Mouse (Mus musculus): ENCODE results near the gene Trit1. TPM values are rescaled to one million over a fixed set of nuclear protein-coding genes. Genes with fewer than 3 reads are reported as not detected.

Gene Trit1
- polyA plus RNA-seq, 1 experiment from 2014 or later = 21.6 TPM

DNA sequence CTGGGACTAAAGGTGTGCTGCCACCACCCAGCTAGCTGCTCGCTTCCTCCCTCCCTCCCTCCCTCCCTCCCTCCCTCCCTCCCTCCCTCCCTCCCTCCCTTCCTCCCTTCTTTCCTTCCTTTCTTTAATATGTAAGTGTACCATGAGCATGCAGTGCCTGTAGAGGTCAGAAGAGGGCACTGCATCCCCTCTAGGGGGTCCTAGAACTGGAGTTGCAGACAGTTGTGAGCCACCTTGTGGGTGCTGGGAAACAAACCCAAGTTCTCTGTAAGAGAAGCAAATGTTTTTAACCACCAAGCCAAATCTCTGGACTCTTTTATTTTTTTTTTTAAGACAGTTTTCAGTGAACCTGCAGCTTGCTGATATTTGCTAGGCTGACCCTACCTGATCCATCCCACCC is 6.5 kb downstream of the Trit1 start:
- WGBS = 91% methylated on average over 1 of the region's 1 CpGs
- no peaks in the 10 kb centered on the region for H3K9me3 ChIP-seq (ENCODE audit: control insufficient read depth, low read length)
- H3K4me3 ChIP-seq (ENCODE audit: low read depth, low read length) = no peak overlapping the region
- peaks cover 2% of the 10 kb centered on the region; the same call in 1 of the 2 replicates for H3K36me3 ChIP-seq (ENCODE audit: control insufficient read depth, insufficient read depth, low read length)
- no peak for DNase-seq (ENCODE audit: low spot score)
- no peaks in the 10 kb centered on the region for H3K27me3 ChIP-seq (ENCODE audit: control insufficient read depth, insufficient read depth, low read length)
- no peak overlapping the region for H3K9ac ChIP-seq (ENCODE audit: low read length)
- H3K4me1 ChIP-seq (replicated peaks; ENCODE audit: control insufficient read depth, insufficient read depth, low read length) = peaks cover 8% of the 10 kb centered on the region; the same call in 1 of the 2 replicates
- ATAC-seq (replicated peaks; ENCODE audit: low FRiP score) = no peak
- no peak overlapping the region for H3K4me2 ChIP-seq (ENCODE audit: low read depth, low read length, severe bottlenecking)
- H3K27ac ChIP-seq (ENCODE audit: low read depth, low read length) = no peak overlapping the region

DNA sequence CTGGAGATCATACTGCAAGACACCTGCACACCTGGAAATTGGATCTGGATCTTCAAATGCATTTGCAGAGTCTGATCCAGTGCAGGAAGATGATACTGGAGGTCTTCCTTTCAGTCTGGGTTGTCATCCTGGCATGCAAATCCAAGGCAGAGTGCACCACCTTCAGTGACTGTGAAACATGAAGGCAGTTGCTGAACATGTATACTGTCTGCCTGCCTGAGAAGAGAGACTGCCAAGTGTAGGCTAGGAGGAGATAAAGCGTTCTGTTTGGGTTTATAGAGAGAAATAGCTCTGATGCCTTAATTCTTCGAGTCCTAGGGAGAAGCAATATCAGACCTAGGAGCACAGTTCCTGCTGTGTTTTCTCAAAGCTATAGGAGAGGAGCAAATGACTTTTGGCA is 9.0 kb downstream of the Trit1 start:
- Histone ChIP-seq H3K4me3 (ENCODE audit: low read depth, low read length) (no peak overlapping the region), H3K36me3 (ENCODE audit: control insufficient read depth, insufficient read depth, low read length) (peaks cover 2% of the 10 kb centered on the region; the same call in 1 of the 2 replicates), H3K4me2 (ENCODE audit: low read depth, low read length, severe bottlenecking) (no peak overlapping the region), H3K9me3 (ENCODE audit: control insufficient read depth, low read length) (no peaks in the 10 kb centered on the region), H3K4me1 (replicated peaks; ENCODE audit: control insufficient read depth, insufficient read depth, low read length) (no peaks in the 10 kb centered on the region), H3K27ac (ENCODE audit: low read depth, low read length) (no peak overlapping the region), H3K27me3 (ENCODE audit: control insufficient read depth, insufficient read depth, low read length) (no peaks in the 10 kb centered on the region), H3K9ac (ENCODE audit: low read length) (no peak overlapping the region)
- DNase-seq (ENCODE audit: low spot score) (no peak), ATAC-seq (replicated peaks; ENCODE audit: low FRiP score) (no peak)
- WGBS = 88% methylated on average over 2 of the region's 2 CpGs

DNA sequence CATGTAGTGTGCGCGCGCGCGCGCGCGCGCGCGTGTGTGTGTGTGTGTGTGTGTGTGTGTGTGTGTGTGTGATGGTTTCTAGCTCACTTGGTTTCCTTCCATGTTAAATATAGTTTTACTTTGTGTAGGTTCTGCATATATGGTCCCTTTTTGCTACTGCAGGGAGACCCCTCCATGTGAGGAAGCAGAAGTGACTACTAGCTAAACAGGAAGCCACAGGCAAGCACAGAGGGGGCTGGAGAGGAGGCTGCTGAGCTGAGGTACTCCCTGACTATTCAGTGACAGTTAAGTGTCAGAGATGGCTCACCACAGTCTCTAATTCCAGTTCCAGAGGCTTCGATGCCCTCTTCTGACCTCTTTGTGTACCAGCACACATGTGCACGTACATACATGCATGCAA is 9.8 kb downstream of the Trit1 start:
- Histone ChIP-seq H3K9me3 (ENCODE audit: control insufficient read depth, low read length) (no peaks in the 10 kb centered on the region), H3K36me3 (ENCODE audit: control insufficient read depth, insufficient read depth, low read length) (peaks cover 2% of the 10 kb centered on the region; the same call in 1 of the 2 replicates), H3K4me2 (ENCODE audit: low read depth, low read length, severe bottlenecking) (no peak overlapping the region), H3K27ac (ENCODE audit: low read depth, low read length) (no peak overlapping the region), H3K4me3 (ENCODE audit: low read depth, low read length) (no peak overlapping the region), H3K27me3 (ENCODE audit: control insufficient read depth, insufficient read depth, low read length) (no peaks in the 10 kb centered on the region), H3K4me1 (replicated peaks; ENCODE audit: control insufficient read depth, insufficient read depth, low read length) (no peaks in the 10 kb centered on the region), H3K9ac (ENCODE audit: low read length) (no peak overlapping the region)
- no peak for DNase-seq (ENCODE audit: low spot score)
- 95% methylated on average over 13 of the region's 13 CpGs for WGBS
- ATAC-seq (replicated peaks; ENCODE audit: low FRiP score) = no peak

DNA sequence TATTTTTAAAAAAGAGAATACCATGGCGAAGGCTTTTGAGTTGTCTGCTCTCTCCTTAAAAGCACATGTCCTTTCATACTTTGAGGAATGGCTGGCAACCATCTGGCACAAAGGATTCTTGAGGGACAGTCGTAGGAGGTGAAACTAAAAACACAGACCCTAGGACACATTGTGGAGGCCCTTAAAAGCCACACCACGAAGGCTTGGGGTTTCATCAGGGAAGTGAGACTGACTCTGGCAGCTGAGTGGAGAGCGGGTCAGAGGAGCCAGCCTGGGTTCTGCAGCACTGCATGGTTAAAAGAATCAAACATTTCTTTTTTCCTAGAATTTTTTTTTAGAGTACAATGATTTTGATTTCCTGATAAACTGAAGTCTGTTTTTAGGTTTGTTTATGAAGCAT is 10.2 kb downstream of the Trit1 start:
- Histone ChIP-seq H3K4me3 (ENCODE audit: low read depth, low read length) (no peak overlapping the region), H3K27ac (ENCODE audit: low read depth, low read length) (no peak overlapping the region), H3K9me3 (ENCODE audit: control insufficient read depth, low read length) (no peaks in the 10 kb centered on the region), H3K9ac (ENCODE audit: low read length) (no peak overlapping the region), H3K4me1 (replicated peaks; ENCODE audit: control insufficient read depth, insufficient read depth, low read length) (no peaks in the 10 kb centered on the region), H3K4me2 (ENCODE audit: low read depth, low read length, severe bottlenecking) (no peak overlapping the region), H3K27me3 (ENCODE audit: control insufficient read depth, insufficient read depth, low read length) (no peaks in the 10 kb centered on the region), H3K36me3 (ENCODE audit: control insufficient read depth, insufficient read depth, low read length) (peaks cover under 1% of the 10 kb centered on the region; the same call in 1 of the 2 replicates)
- DNase-seq (ENCODE audit: low spot score) (no peak), ATAC-seq (replicated peaks; ENCODE audit: low FRiP score) (no peak)
- 85% methylated on average over 4 of the region's 4 CpGs for WGBS

DNA sequence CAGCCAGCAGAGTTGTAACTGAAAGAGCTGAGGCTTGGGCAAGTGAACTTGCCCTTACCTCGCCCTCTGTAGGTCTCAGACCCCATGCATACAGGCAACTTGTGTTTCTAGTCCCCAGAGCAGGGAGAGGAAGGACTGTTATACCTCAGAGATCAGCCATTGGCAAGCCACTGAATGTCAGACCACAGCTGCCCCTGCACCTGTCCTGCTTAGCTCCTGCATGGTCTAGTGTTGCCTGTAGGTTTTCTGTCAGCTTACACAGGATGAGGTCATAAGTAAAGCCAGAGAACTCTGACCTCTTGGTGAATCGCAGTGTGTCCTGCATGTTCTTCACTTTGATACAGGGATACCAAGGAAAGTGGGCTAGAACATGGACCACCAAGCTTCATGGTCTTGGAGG is 18.4 kb downstream of the Trit1 start:
- H3K9me3 ChIP-seq (ENCODE audit: control insufficient read depth, low read length) = no peaks in the 10 kb centered on the region
- no peak overlapping the region for H3K27ac ChIP-seq (ENCODE audit: low read depth, low read length)
- H3K9ac ChIP-seq (ENCODE audit: low read length) = no peak overlapping the region
- no peaks in the 10 kb centered on the region; the same call in 1 of the 2 replicates for H3K36me3 ChIP-seq (ENCODE audit: control insufficient read depth, insufficient read depth, low read length)
- no peaks in the 10 kb centered on the region for H3K27me3 ChIP-seq (ENCODE audit: control insufficient read depth, insufficient read depth, low read length)
- no peak overlapping the region for H3K4me2 ChIP-seq (ENCODE audit: low read depth, low read length, severe bottlenecking)
- ATAC-seq (replicated peaks; ENCODE audit: low FRiP score) (no peak), DNase-seq (ENCODE audit: low spot score) (no peak)
- H3K4me3 ChIP-seq (ENCODE audit: low read depth, low read length) = no peak overlapping the region
- 95% methylated on average over 2 of the region's 2 CpGs for WGBS
- H3K4me1 ChIP-seq (replicated peaks; ENCODE audit: control insufficient read depth, insufficient read depth, low read length) = no peaks in the 10 kb centered on the region

DNA sequence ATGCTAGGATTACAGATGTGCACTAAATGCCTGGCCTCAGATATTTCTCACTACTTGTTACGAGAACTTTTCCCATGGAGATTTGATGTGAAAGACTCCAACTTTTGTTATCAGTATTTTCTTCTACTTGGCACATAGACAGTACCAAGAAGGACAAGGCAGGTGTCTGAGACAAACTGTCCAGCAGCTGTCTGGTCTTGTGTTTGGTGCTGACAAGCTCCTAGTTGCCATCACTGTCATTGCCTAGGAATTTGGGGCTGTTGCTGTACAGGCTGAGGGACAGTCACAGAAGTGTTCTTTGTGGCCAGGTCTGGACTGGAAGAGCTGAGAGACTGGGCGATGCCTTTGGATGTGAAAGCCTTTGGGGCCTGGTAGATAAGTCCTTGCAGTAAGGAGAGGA is 19.2 kb downstream of the Trit1 start:
- Histone ChIP-seq H3K9me3 (ENCODE audit: control insufficient read depth, low read length) (no peaks in the 10 kb centered on the region), H3K4me2 (ENCODE audit: low read depth, low read length, severe bottlenecking) (no peak overlapping the region), H3K4me3 (ENCODE audit: low read depth, low read length) (no peak overlapping the region), H3K27me3 (ENCODE audit: control insufficient read depth, insufficient read depth, low read length) (no peaks in the 10 kb centered on the region), H3K4me1 (replicated peaks; ENCODE audit: control insufficient read depth, insufficient read depth, low read length) (no peaks in the 10 kb centered on the region), H3K36me3 (ENCODE audit: control insufficient read depth, insufficient read depth, low read length) (no peaks in the 10 kb centered on the region; the same call in 1 of the 2 replicates), H3K9ac (ENCODE audit: low read length) (no peak overlapping the region), H3K27ac (ENCODE audit: low read depth, low read length) (no peak overlapping the region)
- no peak for DNase-seq (ENCODE audit: low spot score)
- 88% methylated on average over 2 of the region's 2 CpGs for WGBS
- no peak for ATAC-seq (replicated peaks; ENCODE audit: low FRiP score)

DNA sequence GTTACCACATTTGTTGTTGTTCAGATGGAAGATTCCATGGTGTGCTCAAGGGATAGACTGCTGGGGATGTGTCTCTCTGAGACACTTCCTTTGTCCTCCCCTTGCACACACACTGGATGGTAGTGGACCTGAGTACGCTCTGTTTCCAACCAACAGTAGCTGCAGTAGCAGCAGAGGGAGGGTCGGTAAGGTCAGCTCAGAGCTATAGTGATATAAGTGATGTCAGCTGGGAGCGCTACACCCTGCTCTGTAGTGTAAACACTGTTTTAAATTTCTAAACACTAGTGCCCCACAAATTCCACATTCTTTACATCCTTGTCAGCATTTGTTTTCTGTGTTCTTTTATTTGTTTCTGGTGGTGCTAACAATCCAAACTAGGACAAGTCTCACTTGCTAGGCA is 20.3 kb downstream of the Trit1 start:
- Histone ChIP-seq H3K27ac (ENCODE audit: low read depth, low read length) (no peak overlapping the region), H3K27me3 (ENCODE audit: control insufficient read depth, insufficient read depth, low read length) (no peaks in the 10 kb centered on the region), H3K9me3 (ENCODE audit: control insufficient read depth, low read length) (no peaks in the 10 kb centered on the region), H3K4me3 (ENCODE audit: low read depth, low read length) (no peak overlapping the region), H3K4me1 (replicated peaks; ENCODE audit: control insufficient read depth, insufficient read depth, low read length) (no peaks in the 10 kb centered on the region), H3K4me2 (ENCODE audit: low read depth, low read length, severe bottlenecking) (no peak overlapping the region), H3K36me3 (ENCODE audit: control insufficient read depth, insufficient read depth, low read length) (no peaks in the 10 kb centered on the region; the same call in 1 of the 2 replicates), H3K9ac (ENCODE audit: low read length) (no peak overlapping the region)
- 86% methylated on average over 3 of the region's 3 CpGs for WGBS
- ATAC-seq (replicated peaks; ENCODE audit: low FRiP score) = no peak
- no peak for DNase-seq (ENCODE audit: low spot score)

DNA sequence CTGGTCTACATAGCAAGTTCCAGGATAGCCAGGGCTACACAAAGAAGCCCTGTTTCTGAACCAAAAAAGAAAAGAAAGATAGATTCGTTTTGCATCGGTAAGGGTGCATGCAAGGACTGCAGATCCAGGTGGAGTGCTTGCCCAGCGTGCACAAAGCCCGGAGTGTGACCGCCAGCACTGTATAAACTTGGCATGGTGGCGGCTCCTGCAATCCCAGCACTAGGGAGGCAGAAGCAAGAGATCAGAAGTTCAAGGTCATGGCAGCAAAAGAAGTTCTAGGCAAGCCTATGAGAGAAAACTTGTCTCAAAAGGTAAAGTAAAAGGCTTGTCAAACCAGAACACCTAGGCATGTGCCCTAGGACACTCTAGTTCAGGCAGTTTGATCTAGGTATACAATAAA is 24.7 kb downstream of the Trit1 start:
- Histone ChIP-seq H3K4me1 (replicated peaks; ENCODE audit: control insufficient read depth, insufficient read depth, low read length) (no peaks in the 10 kb centered on the region), H3K4me3 (ENCODE audit: low read depth, low read length) (no peak overlapping the region), H3K9me3 (ENCODE audit: control insufficient read depth, low read length) (no peaks in the 10 kb centered on the region), H3K27me3 (ENCODE audit: control insufficient read depth, insufficient read depth, low read length) (no peaks in the 10 kb centered on the region), H3K27ac (ENCODE audit: low read depth, low read length) (no peak overlapping the region), H3K9ac (ENCODE audit: low read length) (no peak overlapping the region), H3K36me3 (ENCODE audit: control insufficient read depth, insufficient read depth, low read length) (no peaks in the 10 kb centered on the region; the same call in 1 of the 2 replicates), H3K4me2 (ENCODE audit: low read depth, low read length, severe bottlenecking) (no peak overlapping the region)
- DNase-seq (ENCODE audit: low spot score) (no peak), ATAC-seq (replicated peaks; ENCODE audit: low FRiP score) (no peak)
- 91% methylated on average over 6 of the region's 6 CpGs for WGBS

DNA sequence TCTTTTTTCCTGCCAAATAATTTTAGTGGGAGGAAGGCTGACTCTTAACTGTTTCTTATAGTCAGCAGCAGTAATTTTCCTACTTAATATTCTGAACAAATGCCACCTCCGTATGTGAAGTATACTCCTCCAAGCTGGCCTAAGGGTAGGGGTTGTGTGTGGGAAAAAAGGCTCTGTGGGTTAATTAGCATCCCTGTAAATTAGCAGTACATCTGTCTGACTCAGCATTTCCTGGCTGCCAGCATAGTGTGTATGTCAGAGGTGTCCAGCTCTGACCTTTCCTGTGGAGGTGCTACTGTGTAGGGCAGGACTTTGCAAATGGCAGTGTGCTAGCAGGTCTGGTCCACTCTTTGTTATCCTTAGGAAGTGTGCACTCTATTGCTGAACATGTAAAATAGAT is 27.5 kb downstream of the Trit1 start:
- Histone ChIP-seq H3K36me3 (ENCODE audit: control insufficient read depth, insufficient read depth, low read length) (no peaks in the 10 kb centered on the region; the same call in 1 of the 2 replicates), H3K27ac (ENCODE audit: low read depth, low read length) (no peak overlapping the region), H3K4me2 (ENCODE audit: low read depth, low read length, severe bottlenecking) (no peak overlapping the region), H3K9ac (ENCODE audit: low read length) (no peak overlapping the region), H3K4me3 (ENCODE audit: low read depth, low read length) (no peak overlapping the region), H3K4me1 (replicated peaks; ENCODE audit: control insufficient read depth, insufficient read depth, low read length) (no peaks in the 10 kb centered on the region), H3K9me3 (ENCODE audit: control insufficient read depth, low read length) (no peaks in the 10 kb centered on the region), H3K27me3 (ENCODE audit: control insufficient read depth, insufficient read depth, low read length) (no peaks in the 10 kb centered on the region)
- DNase-seq (ENCODE audit: low spot score) (no peak), ATAC-seq (replicated peaks; ENCODE audit: low FRiP score) (no peak)
- 65% methylated on average over 1 of the region's 1 CpGs for WGBS
